Mouse (Mus musculus) adrenal gland, adult (tissue): ENCODE results near the gene Mettl21a.
"Not testable (repeated sequence)": the region's sequence is repeated elsewhere in the genome, so short reads cannot be mapped to it uniquely, and the experiment has no call there.

Source experiments
- DNase-seq, 2 experiments: peaks; one replicate each; pipeline ENCODE4 v3.0.0; 2022 to 2023; ENCODE audit warnings: low spot score in 1 of 2; ENCODE audit not compliant: inconsistent age in 2 of 2

Mettl21a gene

DNA sequence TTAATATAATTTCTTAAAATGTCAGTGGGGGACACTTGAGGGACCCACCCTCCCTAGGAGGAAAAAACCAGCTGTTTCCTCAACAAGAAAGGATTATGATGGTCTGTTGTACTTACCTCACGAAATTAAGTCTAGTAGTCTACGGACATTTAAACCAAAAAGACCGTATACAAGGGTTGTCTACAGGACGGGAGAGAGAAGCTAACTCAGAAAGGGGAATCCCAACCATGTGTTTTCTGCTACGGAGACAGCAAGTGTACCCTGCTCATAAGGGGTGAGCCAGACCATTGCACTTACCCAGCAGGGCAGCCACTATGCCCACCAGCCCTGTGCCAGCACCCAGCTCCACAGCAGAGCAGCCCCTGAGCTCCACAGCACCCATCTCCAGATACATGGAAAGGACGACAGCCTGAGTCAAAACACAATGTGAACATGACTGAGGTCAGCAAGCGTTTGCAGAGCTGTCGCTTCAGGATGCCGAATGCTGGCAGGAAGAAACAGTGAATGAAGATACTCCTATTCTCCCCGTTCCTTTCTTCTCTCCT lies 2.2 kb downstream of the Mettl21a start:
- DNase-seq, result no peak

DNA sequence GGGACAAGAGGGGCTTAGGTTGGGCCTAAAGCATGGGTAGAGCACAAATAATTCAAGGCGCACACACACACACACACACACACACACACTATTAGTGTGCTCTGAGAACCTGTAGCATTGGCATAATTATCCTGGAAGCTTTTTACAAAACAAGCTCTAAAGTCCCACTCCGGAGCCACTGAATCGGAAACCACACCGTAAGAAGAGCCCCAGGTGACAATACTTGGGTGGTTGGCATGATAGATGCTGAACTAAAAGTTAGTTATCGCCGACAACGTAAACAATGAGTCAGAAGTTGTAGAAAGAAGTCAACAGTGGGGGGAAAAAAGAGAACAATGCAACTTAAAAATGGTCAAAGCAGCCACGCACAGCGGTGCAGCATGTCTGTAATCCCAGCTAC lies 2.7 kb downstream of the Mettl21a start:
- DNase-seq, result no peak

DNA sequence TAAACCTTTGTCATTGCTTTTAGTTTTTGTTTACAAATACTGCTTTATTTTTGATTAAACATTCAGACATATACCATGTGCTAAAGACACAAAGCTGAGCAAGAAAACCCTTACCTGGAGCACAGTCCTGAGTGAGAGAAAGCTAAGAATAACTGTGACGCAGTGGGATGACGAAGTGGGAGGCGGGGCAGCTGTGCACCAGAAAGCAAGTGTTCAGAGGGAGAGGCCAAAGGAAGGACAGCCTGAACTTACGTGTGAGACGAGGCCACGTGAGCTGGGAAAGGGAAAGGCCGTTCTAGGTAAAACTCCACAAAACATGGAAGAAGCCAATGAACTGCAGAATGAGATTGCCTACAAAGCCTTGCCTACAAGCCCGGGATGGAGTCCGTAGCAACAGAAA lies 7.1 kb downstream of the Mettl21a start:
- peak in 1 of 2 experiments; percentile 28 for DNase-seq

DNA sequence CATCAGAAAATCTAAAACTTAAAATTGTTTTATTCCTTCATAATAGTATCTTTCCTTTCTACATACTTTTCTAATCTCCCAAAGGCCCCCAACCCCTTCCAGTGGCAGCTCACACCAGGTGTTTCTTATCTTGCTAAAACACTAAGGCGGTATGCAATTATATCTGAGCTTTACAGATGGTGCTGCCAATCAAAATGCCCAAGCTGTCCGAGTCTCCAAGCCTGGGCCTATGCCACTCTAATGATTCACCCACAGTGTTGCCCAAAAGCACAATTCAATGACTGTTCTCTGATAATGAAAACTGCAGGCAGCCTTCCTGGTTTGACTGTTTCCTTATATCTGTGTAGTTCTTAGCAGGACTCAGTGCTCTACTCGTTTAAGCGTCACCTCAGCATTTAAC lies 7.9 kb downstream of the Mettl21a start:
- peak in 1 of 2 experiments; percentile 55 for DNase-seq

DNA sequence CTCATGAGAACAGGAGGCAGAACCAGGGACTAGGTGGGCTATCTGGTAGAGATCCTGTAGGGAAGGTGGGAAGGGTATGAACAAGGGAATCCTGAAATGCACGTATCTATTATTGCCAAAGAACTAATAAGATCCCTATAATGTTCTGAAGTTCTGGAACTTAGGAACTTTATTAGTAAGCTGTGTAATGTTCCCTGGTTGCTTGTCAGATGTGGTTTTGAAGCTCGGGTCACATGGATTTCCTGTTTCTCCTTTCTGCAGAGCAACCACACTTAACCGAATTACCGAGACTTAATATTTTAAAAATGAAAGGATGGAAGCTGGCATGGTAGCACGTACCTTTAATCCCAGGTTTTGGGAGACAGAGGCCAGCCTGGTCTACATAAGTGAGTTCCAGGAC lies 13.7 kb downstream of the Mettl21a start:
- DNase-seq, result peak in 1 of 2 experiments; percentile 17

DNA sequence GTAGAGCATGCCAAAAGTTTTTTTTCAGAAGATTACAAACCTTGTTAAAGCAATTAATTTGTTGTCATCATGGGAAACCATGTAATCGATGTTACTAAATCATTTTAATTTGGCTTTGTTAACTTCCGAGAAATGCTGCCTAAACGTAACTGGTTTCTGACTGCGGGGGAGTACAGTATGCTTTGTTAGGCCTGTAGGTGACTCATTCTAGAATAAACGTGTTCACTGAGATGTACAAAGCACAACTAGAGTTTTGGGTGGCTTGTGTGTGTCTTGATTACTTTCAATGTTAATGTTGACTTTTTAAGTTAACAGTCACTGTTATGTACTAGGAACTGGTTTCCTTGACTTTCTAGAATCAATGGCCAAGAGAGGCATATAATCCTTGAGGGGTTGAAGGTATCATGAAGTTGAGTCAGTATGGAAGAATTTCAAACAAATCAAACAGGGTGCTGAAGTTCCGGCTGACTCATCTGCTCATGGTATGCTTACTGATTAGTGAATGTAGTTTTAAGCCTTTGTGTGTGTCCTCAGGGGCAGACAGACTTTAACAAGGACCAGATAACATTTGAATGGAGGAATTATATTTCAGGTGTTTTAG lies 15.7 kb downstream of the Mettl21a start:
- peak in 1 of 2 experiments; percentile 73 for DNase-seq

DNA sequence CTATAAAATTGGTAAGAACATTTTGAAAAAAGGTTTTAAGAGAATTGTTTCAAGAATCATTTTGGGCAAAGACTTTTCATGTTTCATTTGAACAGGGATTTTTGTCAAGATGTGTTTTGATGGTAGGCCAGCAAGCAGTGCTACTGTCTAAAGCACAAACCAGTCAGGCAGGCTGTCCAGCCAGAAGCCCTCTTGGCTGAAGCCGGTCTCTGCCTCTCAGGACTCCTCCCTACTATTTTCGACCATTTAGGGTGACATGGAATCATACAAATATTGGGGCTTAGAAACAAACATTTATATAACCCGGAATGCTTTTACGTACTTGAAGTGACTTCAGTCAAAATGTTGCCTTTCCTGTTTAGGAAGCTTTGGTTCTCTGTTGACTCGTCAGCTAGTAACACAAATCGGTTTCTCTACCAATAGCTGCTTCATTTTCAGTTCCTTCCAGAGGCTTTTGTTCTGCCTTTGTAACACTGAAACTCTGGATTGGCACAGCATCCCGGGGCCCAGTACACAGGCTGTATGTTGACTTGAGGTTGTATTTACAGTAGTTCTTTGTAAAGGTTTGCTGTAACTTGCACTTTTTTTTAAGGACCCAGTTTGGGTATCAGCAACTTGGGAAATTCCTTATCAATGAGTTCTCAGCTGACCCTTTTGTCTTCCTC lies 16.5 kb downstream of the Mettl21a start:
- no peak for DNase-seq

DNA sequence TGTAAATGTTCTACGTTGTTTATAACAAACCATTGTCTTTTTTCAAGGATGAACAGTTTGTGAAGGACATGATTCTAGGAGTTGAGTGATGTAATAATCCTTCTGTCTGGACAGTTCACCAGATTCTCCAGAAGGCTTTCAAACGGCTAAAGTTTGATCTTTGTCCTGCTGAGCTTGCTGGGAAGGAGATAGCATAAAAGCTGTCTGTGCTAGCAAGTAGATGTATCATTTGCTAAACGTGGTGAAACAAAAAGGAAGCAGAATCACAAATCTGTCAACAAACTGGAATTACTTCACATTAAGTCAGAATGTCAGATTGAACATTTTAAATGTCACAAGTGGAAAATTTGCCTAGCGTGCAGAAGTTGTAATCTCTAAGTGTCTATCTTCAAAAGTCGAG lies 18.1 kb downstream of the Mettl21a start:
- DNase-seq, result peak in 1 of 2 experiments; percentile 72

DNA sequence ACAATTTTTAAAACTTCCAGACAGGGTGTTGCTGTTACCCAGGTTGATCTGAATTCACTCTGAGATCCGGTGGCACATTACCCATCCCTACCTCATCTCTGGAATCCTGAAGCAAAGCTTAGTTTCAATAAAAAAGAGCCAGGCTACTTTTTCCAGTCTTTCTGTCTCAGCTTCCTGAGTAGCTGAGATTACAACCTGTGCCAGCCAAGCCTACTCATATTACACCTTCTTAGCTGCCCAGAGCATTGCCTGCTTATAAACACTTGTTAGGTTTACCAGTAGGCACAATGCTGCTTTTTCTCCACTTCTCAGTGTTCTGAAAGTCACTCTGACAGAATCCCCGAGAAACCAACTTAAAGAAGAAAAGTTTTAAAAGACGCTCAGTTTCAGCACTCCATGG lies 38.2 kb downstream of the Mettl21a start:
- no peak for DNase-seq

DNA sequence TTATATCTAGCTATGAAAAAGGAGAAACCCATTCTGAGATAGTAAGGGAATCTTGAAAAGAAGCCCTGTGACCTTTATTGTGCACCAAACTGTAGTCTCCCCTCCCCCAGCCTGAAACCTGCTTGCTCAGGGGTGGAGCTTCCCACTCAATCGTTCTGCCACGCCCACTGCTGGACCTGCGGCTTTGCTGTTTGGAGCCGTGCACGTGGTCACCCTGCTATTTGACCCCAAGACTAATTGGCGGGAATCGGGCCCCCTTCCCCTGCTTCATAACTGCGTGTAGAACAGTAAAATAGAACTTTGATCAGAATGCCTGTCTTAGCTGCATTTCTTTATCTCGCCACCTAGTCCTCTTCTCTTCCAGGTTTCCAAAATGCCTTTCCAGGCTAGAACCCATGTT lies 39.1 kb downstream of the Mettl21a start:
- DNase-seq, result not testable (repeated sequence)

DNA sequence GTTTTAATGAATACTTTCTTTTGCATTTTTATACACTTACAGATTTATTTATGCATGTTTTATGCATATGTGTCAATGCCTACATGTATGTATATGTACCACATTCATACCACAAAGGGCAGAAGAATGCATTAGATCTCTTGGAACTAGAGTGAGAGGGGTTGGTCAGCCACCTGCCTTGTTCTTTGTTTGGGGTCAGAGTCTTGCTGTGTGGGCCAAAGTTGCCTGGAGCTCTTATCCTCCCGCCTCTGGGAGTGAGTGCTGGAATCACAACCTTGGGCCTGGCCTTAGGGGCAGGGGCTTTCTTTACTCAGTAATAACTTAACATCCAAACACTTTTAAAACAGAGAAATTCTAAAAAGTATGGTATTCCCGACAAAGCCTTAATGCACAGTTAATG lies 40.3 kb downstream of the Mettl21a start:
- no peak for DNase-seq

DNA sequence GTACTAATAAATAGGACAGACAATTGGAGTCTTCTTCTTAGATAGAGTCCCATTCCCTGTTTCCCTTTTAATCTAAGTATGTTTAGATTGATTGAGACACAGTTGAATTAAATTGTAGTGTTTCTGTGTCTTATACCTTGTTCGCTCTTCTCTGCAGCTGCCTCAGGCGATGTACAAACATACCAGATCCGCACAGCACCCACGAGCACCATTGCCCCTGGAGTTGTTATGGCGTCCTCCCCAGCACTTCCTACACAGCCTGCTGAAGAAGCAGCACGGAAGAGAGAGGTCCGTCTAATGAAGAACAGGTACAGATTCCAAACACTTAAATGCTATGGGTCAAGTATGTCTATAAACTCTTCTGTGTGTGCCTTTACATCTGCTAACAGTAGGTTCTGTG lies 41.0 kb downstream of the Mettl21a start:
- no peak for DNase-seq

DNA sequence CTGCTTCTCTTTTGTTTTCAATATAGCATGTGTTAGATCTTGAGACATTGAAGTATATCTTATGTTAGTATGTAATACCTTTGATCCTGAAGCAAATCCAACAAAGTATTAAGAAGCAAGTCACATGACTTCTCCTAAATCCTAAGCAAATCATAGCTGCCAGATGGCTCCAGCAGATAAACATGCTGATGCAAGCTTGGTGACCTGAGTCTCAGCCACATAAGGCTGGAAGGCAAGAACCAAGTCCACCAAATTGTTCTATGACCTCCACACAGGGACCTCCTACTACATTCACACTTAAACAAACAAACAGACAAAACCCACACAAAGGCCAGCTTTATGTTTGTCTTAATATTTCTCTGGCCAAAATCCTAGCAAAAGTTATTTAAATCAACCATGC lies 48.8 kb downstream of the Mettl21a start:
- no peak for DNase-seq

DNA sequence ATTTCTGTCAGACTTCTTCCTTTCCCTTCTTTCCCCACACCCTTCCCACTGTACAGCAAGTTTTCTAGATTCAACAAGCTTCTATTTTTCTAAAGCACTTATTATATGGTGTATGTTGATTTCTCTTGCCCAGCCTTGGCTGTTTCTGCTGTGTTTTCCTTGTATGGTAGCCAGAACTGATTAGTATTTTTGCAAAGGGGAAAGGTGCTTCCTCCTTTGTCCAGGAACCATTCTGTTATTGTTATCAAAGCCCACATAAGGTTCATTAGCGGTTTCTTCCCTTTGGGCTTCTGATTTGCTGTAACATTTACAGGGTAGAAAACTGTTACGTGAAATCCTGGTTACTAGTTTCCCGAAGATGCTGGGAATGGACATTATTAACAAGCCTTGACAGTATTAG lies 56.9 kb downstream of the Mettl21a start:
- no peak for DNase-seq
